Mouse (Mus musculus) neural tube, embryonic 12.5 days (tissue): ENCODE results near the gene Msmb. TPM values are rescaled to one million over a fixed set of nuclear protein-coding genes. Genes with fewer than 3 reads are reported as not detected.
"Not testable (repeated sequence)": the region's sequence is repeated elsewhere in the genome, so short reads cannot be mapped to it uniquely, and the experiment has no call there.

Experiments used
- ATAC-seq: fragments of 200-750 bp; cut with Nextera tagmentation; 2 replicates; pipeline ENCODE4 v1.8.0; 2017; ENCODE audit warnings: low read depth, mild to moderate bottlenecking, moderate TSS enrichment, moderate library complexity; ENCODE audit not compliant: low FRiP score
- H3K27ac ChIP-seq: fragments of 300-500 bp; sonication (generic); 2 replicates; pipeline ENCODE4 v1.5.1; 2016
- H3K27me3 ChIP-seq: fragments of 300-500 bp; sonication (generic); replicated peaks from 2 replicates; pipeline ENCODE4 v1.6.1; 2016; ENCODE audit warnings: mild to moderate bottlenecking
- H3K36me3 ChIP-seq: fragments of 300-500 bp; sonication (generic); 2 replicates; pipeline ENCODE4 v1.6.1; 2016; ENCODE audit warnings: mild to moderate bottlenecking
- H3K4me1 ChIP-seq: fragments of 300-500 bp; sonication (generic); 2 replicates; pipeline ENCODE4 v1.6.1; 2016
- H3K4me2 ChIP-seq: fragments of 300-500 bp; sonication (generic); replicated peaks from 2 replicates; pipeline ENCODE4 v1.6.1; 2016; ENCODE audit warnings: mild to moderate bottlenecking
- H3K4me3 ChIP-seq: fragments of 300-500 bp; sonication (generic); 2 replicates; pipeline ENCODE4 v1.5.1; 2016
- H3K9ac ChIP-seq: fragments of 300-500 bp; sonication (generic); 2 replicates; pipeline ENCODE4 v1.6.1; 2016; ENCODE audit warnings: mild to moderate bottlenecking
- H3K9me3 ChIP-seq: fragments of 300-500 bp; sonication (generic); 2 replicates; pipeline ENCODE4 v1.6.1; 2016; ENCODE audit warnings: mild to moderate bottlenecking
- WGBS: fragments of 180-500 bp; shearing (Covaris S2); methylation state at CpG from one replicate; pipeline ENCODE4 v1.1.7; 2016; 5-methylcytosine and 5-hydroxymethylcytosine counted together
- polyA plus RNA-seq: library from polyadenylated mRNA; unstranded; fragments of >200 nt; fragmentation: Nextera tagmentation; extraction: Ambion mirVana; gene quantifications from 2 replicates; pipeline ENCODE4 v1.2.1, GENCODE M21; 2016

Msmb gene
- polyA plus RNA-seq, 1 experiment from 2014 or later = not detected

GRCm38 (mm10) chr14:32165278-32166061, 23.6 kb downstream of the Msmb start:
- Histone ChIP-seq H3K9ac (peak overlapping the region; percentile 66), H3K27ac (no peak overlapping the region), H3K4me3 (peak overlapping the region; percentile 50), H3K9me3 (no peaks in the 10 kb centered on the region), H3K36me3 (no peaks in the 10 kb centered on the region), H3K27me3 (no peaks in the 10 kb centered on the region), H3K4me1 (peaks cover 16% of the 10 kb centered on the region), H3K4me2 (peak overlapping the region; percentile 99)
- 1% methylated on average over 42 of the region's 42 CpGs for WGBS
- no peak for ATAC-seq

GRCm38 (mm10) chr14:32166062-32166441, 24.2 kb downstream of the Msmb start:
- no peaks in the 10 kb centered on the region for H3K36me3 ChIP-seq
- H3K4me3 ChIP-seq = no peak overlapping the region
- no peak overlapping the region for H3K9ac ChIP-seq
- H3K4me1 ChIP-seq = peaks cover 10% of the 10 kb centered on the region
- no peak for ATAC-seq
- H3K4me2 ChIP-seq = peak overlapping the region; percentile 99
- H3K27me3 ChIP-seq = no peaks in the 10 kb centered on the region
- no peaks in the 10 kb centered on the region for H3K9me3 ChIP-seq
- no peak overlapping the region for H3K27ac ChIP-seq
- WGBS = 73% methylated on average over 2 of the region's 2 CpGs

- no peaks in the 10 kb centered on the region for H3K36me3 ChIP-seq
- no peak overlapping the region for H3K4me2 ChIP-seq
- WGBS = 87% methylated on average over 1 of the region's 1 CpGs
- H3K4me3 ChIP-seq = no peak overlapping the region
- no peak overlapping the region for H3K27ac ChIP-seq
- no peak for ATAC-seq
- H3K27me3 ChIP-seq = no peaks in the 10 kb centered on the region
- H3K9me3 ChIP-seq = no peaks in the 10 kb centered on the region
- H3K4me1 ChIP-seq = peaks cover 9% of the 10 kb centered on the region
- H3K9ac ChIP-seq = no peak overlapping the region
Measured at GRCm38 (mm10) chr14:32166840-32167239, 25.0 kb downstream of the Msmb start.

- H3K4me2 ChIP-seq = no peak overlapping the region
- H3K27ac ChIP-seq = no peak overlapping the region
- ATAC-seq = no peak
- H3K4me3 ChIP-seq = no peak overlapping the region
- WGBS = 92% methylated on average over 5 of the region's 5 CpGs
- H3K9ac ChIP-seq = no peak overlapping the region
- no peaks in the 10 kb centered on the region for H3K36me3 ChIP-seq
- no peaks in the 10 kb centered on the region for H3K27me3 ChIP-seq
- peaks cover 9% of the 10 kb centered on the region for H3K4me1 ChIP-seq
- no peaks in the 10 kb centered on the region for H3K9me3 ChIP-seq
Measured at GRCm38 (mm10) chr14:32167326-32167725, 25.5 kb downstream of the Msmb start.

GRCm38 (mm10) chr14:32168653-32169231, 26.9 kb downstream of the Msmb start:
- Histone ChIP-seq H3K4me2 (no peak overlapping the region), H3K4me3 (no peak overlapping the region), H3K27me3 (no peaks in the 10 kb centered on the region), H3K36me3 (peaks cover 6% of the 10 kb centered on the region), H3K9me3 (no peaks in the 10 kb centered on the region), H3K27ac (no peak overlapping the region), H3K9ac (no peak overlapping the region), H3K4me1 (peaks cover 9% of the 10 kb centered on the region)
- 75% methylated on average over 3 of the region's 3 CpGs for WGBS
- no peak for ATAC-seq

- no peak overlapping the region for H3K27ac ChIP-seq
- H3K36me3 ChIP-seq = peaks cover 10% of the 10 kb centered on the region
- H3K4me2 ChIP-seq = no peak overlapping the region
- no peak overlapping the region for H3K4me3 ChIP-seq
- no peaks in the 10 kb centered on the region for H3K9me3 ChIP-seq
- peaks cover 7% of the 10 kb centered on the region for H3K4me1 ChIP-seq
- 88% methylated on average over 4 of the region's 4 CpGs for WGBS
- H3K9ac ChIP-seq = no peak overlapping the region
- H3K27me3 ChIP-seq = no peaks in the 10 kb centered on the region
- no peak for ATAC-seq
Measured at GRCm38 (mm10) chr14:32170137-32170536, 28.3 kb downstream of the Msmb start.

GRCm38 (mm10) chr14:32175310-32175709, 33.5 kb downstream of the Msmb start:
- H3K27ac ChIP-seq = no peak overlapping the region
- H3K4me1 ChIP-seq = no peaks in the 10 kb centered on the region
- no peak overlapping the region for H3K4me2 ChIP-seq
- ATAC-seq = no peak
- no peak overlapping the region for H3K4me3 ChIP-seq
- H3K9ac ChIP-seq = no peak overlapping the region
- no peaks in the 10 kb centered on the region for H3K9me3 ChIP-seq
- H3K36me3 ChIP-seq = peaks cover 26% of the 10 kb centered on the region
- WGBS = 92% methylated on average over 2 of the region's 2 CpGs
- H3K27me3 ChIP-seq = no peaks in the 10 kb centered on the region

- H3K4me2 ChIP-seq, ATAC-seq, H3K27me3 ChIP-seq, H3K4me1 ChIP-seq, H3K4me3 ChIP-seq, H3K9me3 ChIP-seq, H3K9ac ChIP-seq, H3K27ac ChIP-seq: not testable (repeated sequence)
- H3K36me3 ChIP-seq = peaks cover 36% of the 10 kb centered on the region
- 87% methylated on average over 5 of the region's 5 CpGs for WGBS
Measured at GRCm38 (mm10) chr14:32176590-32176989, 34.8 kb downstream of the Msmb start.

GRCm38 (mm10) chr14:32179393-32180195, 37.8 kb downstream of the Msmb start:
- H3K9ac ChIP-seq = no peak overlapping the region
- no peaks in the 10 kb centered on the region for H3K27me3 ChIP-seq
- peaks cover 52% of the 10 kb centered on the region for H3K36me3 ChIP-seq
- no peak overlapping the region for H3K4me2 ChIP-seq
- no peaks in the 10 kb centered on the region for H3K9me3 ChIP-seq
- 91% methylated on average over 10 of the region's 10 CpGs for WGBS
- ATAC-seq = no peak
- no peak overlapping the region for H3K27ac ChIP-seq
- no peak overlapping the region for H3K4me3 ChIP-seq
- no peaks in the 10 kb centered on the region for H3K4me1 ChIP-seq

- Histone ChIP-seq H3K9ac (no peak overlapping the region), H3K9me3 (no peaks in the 10 kb centered on the region), H3K4me1 (no peaks in the 10 kb centered on the region), H3K27me3 (no peaks in the 10 kb centered on the region), H3K4me3 (no peak overlapping the region), H3K36me3 (peaks cover 53% of the 10 kb centered on the region), H3K27ac (no peak overlapping the region), H3K4me2 (no peak overlapping the region)
- no peak for ATAC-seq
- 90% methylated on average over 6 of the region's 6 CpGs for WGBS
Measured at GRCm38 (mm10) chr14:32180861-32181260, 39.0 kb downstream of the Msmb start.

- H3K27ac ChIP-seq = no peak overlapping the region
- no peaks in the 10 kb centered on the region for H3K4me1 ChIP-seq
- no peak overlapping the region for H3K4me3 ChIP-seq
- no peaks in the 10 kb centered on the region for H3K9me3 ChIP-seq
- H3K36me3 ChIP-seq = peaks cover 72% of the 10 kb centered on the region
- no peak overlapping the region for H3K4me2 ChIP-seq
- H3K9ac ChIP-seq = no peak overlapping the region
- H3K27me3 ChIP-seq = no peaks in the 10 kb centered on the region
- no peak for ATAC-seq
- WGBS = 96% methylated on average over 4 of the region's 4 CpGs
Measured at GRCm38 (mm10) chr14:32183846-32184245, 42.0 kb downstream of the Msmb start.

GRCm38 (mm10) chr14:32190627-32191391, 49.0 kb downstream of the Msmb start:
- no peak overlapping the region for H3K9ac ChIP-seq
- no peak overlapping the region for H3K27ac ChIP-seq
- no peak overlapping the region for H3K4me2 ChIP-seq
- no peaks in the 10 kb centered on the region for H3K4me1 ChIP-seq
- H3K27me3 ChIP-seq = no peaks in the 10 kb centered on the region
- peaks cover 57% of the 10 kb centered on the region for H3K36me3 ChIP-seq
- no peak overlapping the region for H3K4me3 ChIP-seq
- 92% methylated on average over 6 of the region's 6 CpGs for WGBS
- no peak for ATAC-seq
- H3K9me3 ChIP-seq = no peaks in the 10 kb centered on the region
